Mouse (Mus musculus) heart, postnatal 0 days (tissue): Measurements from ENCODE around the gene Prg2.

ENCODE experiments used
- CTCF ChIP-seq: IDR thresholded peaks from 2 replicates; pipeline ENCODE4 v1.5.1; 2016; ENCODE audit warnings: antibody characterized with exemption, control low read depth, low read depth
- EP300 ChIP-seq: IDR thresholded peaks from 2 replicates; pipeline ENCODE4 v1.6.1; 2016; ENCODE audit warnings: antibody characterized with exemption, low read depth

GRCm38 (mm10) chr2:84964111-84964801, 16.0 kb upstream of the Prg2 start:
- TF ChIP-seq CTCF: no peak
- TF ChIP-seq EP300: no peak
